Mouse (Mus musculus) limb, embryonic 14.5 days (tissue): ENCODE data around the gene Wfdc6a. TPM values are rescaled to one million over a fixed set of nuclear protein-coding genes. Genes with fewer than 3 reads are reported as not detected.
A peak's percentile ranks its signal among the peaks of the same experiment; 100 is the strongest.

Experiments used
- ATAC-seq: fragments of 200-750 bp; cut with Nextera tagmentation; 2 replicates; pipeline ENCODE4 v1.8.0; 2017; ENCODE audit warnings: low read depth, moderate number of reproducible peaks, moderate TSS enrichment; ENCODE audit not compliant: low FRiP score
- DNase-seq: peaks from one replicate; pipeline ENCODE4 v3.0.0-alpha.2; 2015; ENCODE audit warnings: low spot score
- H3K27ac ChIP-seq: fragments of 300-500 bp; sonication (generic); replicated peaks from 2 replicates; pipeline ENCODE4 v1.5.1; 2014; ENCODE audit warnings: low read depth, mild to moderate bottlenecking, low read length, moderate library complexity, mixed read lengths
- H3K27me3 ChIP-seq: fragments of 300-500 bp; sonication (generic); 2 replicates; pipeline ENCODE4 v1.6.1; 2014; ENCODE audit warnings: low read length, mixed read lengths; ENCODE audit not compliant: control insufficient read depth, insufficient read depth
- H3K36me3 ChIP-seq: fragments of 300-500 bp; sonication (generic); 2 replicates; pipeline ENCODE4 v1.6.1; 2014; ENCODE audit warnings: mild to moderate bottlenecking, low read length, moderate library complexity, mixed read lengths; ENCODE audit not compliant: control insufficient read depth, insufficient read depth
- H3K4me1 ChIP-seq: fragments of 300-500 bp; sonication (generic); 2 replicates; pipeline ENCODE4 v1.6.1; 2014; ENCODE audit warnings: antibody characterized with exemption, low read length, mixed read lengths; ENCODE audit not compliant: control insufficient read depth, insufficient read depth
- H3K4me2 ChIP-seq: fragments of 300-500 bp; sonication (generic); replicated peaks from 2 replicates; pipeline ENCODE4 v1.6.1; 2014; ENCODE audit warnings: low read depth, mild to moderate bottlenecking, low read length, moderate library complexity; ENCODE audit not compliant: severe bottlenecking
- H3K4me3 ChIP-seq: fragments of 300-500 bp; sonication (generic); replicated peaks from 2 replicates; pipeline ENCODE4 v1.5.1; 2014; ENCODE audit warnings: low read length
- H3K9ac ChIP-seq: fragments of 300-500 bp; sonication (generic); 2 replicates; pipeline ENCODE4 v1.6.1; 2014; ENCODE audit warnings: mild to moderate bottlenecking, low read depth, low read length, moderate library complexity; ENCODE audit not compliant: severe bottlenecking
- H3K9me3 ChIP-seq: fragments of 300-500 bp; sonication (generic); 2 replicates; pipeline ENCODE4 v1.6.1; 2016; ENCODE audit warnings: low read length; ENCODE audit not compliant: control insufficient read depth
- POLR2A ChIP-seq: fragments of 200-500 bp; IDR thresholded peaks from 2 replicates; pipeline ENCODE4 v1.8.0; 2012; ENCODE audit warnings: inconsistent platforms, mild to moderate bottlenecking, moderate library complexity, borderline replicate concordance; ENCODE audit not compliant: insufficient read depth, insufficient read length; ENCODE audit errors: extremely low read depth
- WGBS: fragments of 180-500 bp; shearing (Covaris S2); extraction: QIAGEN DNeasy Blood & Tissue Kit; methylation state at CpG from one replicate; pipeline ENCODE4 v1.1.7; 2014; 5-methylcytosine and 5-hydroxymethylcytosine counted together
- polyA plus RNA-seq, 2 experiments: library from polyadenylated mRNA; depleted of rRNA in 1 of 2; stranded (reverse) in 1 of 2; unstranded in 1 of 2; fragments of >200 nt; fragmentation: Nextera tagmentation in 1 of 2; extraction: Ambion mirVana in 1 of 2; gene quantifications; 2 replicates each; pipeline versions ENCODE4 v1.2.1 to v1.2.3; 2012 to 2014

Wfdc6a gene
- polyA plus RNA-seq, 2 experiments, result 0.25 to 0.55 TPM

GRCm38 (mm10) chr2:164542132-164542531, 43.1 kb downstream of the Wfdc6a start:
- DNase-seq (no peak), ATAC-seq (no peak)
- WGBS, result 71% methylated on average over 5 of the region's 5 CpGs
- Histone ChIP-seq H3K27ac (no peak overlapping the region), H3K27me3 (no peaks in the 10 kb centered on the region), H3K36me3 (no peaks in the 10 kb centered on the region), H3K4me1 (no peaks in the 10 kb centered on the region), H3K4me2 (no peak overlapping the region), H3K9me3 (no peaks in the 10 kb centered on the region), H3K9ac (no peak overlapping the region), H3K4me3 (no peak overlapping the region)
- no peak for TF ChIP-seq POLR2A

GRCm38 (mm10) chr2:164540652-164541427, 44.4 kb downstream of the Wfdc6a start:
- no peak for TF ChIP-seq POLR2A
- Histone ChIP-seq H3K4me1 (no peaks in the 10 kb centered on the region), H3K9ac (no peak overlapping the region), H3K4me2 (no peak overlapping the region), H3K27me3 (no peaks in the 10 kb centered on the region), H3K4me3 (no peak overlapping the region), H3K9me3 (no peaks in the 10 kb centered on the region), H3K27ac (no peak overlapping the region), H3K36me3 (no peaks in the 10 kb centered on the region)
- WGBS, result 37% methylated on average over 8 of the region's 8 CpGs
- DNase-seq (no peak), ATAC-seq (no peak; the same call in 1 of the 2 replicates)

- Histone ChIP-seq H3K9me3 (no peaks in the 10 kb centered on the region), H3K4me2 (no peak overlapping the region), H3K9ac (no peak overlapping the region), H3K4me1 (no peaks in the 10 kb centered on the region), H3K27ac (no peak overlapping the region), H3K27me3 (no peaks in the 10 kb centered on the region), H3K36me3 (no peaks in the 10 kb centered on the region), H3K4me3 (no peak overlapping the region)
- ATAC-seq (no peak), DNase-seq (no peak)
- WGBS, result 77% methylated on average over 4 of the region's 4 CpGs
- no peak for TF ChIP-seq POLR2A
Observed at GRCm38 (mm10) chr2:164537003-164537402, 48.2 kb downstream of the Wfdc6a start.

DNA sequence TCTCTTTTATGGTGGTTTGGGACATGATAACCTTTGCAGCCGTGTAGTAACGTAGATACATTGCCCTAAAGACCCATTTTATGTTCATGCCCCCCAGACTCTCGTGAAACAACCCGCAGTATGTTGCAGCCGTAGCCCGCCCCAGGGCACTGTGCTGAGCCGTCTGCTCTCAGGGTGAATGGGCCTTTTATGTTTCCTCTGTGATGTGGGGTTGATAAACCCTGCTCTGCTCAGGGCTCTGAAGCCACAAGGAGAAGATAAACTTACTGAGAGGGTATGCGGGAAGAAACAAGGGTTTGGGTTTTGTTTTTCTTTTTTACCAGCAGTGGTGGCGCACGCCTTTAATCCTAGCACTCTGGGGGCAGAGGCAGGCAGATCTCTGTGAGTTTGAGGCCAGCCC, 50.9 kb downstream of the Wfdc6a start:
- Histone ChIP-seq H3K9me3 (no peaks in the 10 kb centered on the region), H3K4me1 (no peaks in the 10 kb centered on the region), H3K27me3 (no peaks in the 10 kb centered on the region), H3K36me3 (no peaks in the 10 kb centered on the region), H3K4me2 (no peak overlapping the region), H3K4me3 (no peak overlapping the region), H3K27ac (no peak overlapping the region), H3K9ac (no peak overlapping the region)
- ATAC-seq (no peak), DNase-seq (no peak)
- WGBS, result 47% methylated on average over 10 of the region's 10 CpGs
- no peak for TF ChIP-seq POLR2A

DNA sequence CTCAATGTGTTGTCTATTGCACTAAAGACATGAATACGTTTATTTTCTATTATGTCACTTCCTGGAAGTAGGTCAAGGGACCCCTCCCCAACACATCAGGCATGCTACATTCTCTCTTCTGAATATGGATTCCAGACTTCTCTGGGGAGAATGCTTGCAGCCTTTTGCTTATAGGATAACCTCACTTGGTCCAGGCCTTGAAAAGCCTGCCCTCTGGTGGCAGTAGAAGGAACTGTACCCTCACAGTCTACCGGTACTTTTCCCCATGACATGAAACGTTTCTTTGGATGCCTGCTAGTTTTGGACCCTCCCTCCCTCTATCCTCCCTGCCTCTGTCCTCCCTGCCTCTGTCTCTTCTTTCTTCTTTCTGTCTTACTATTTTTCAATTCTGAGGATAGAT, 54.1 kb downstream of the Wfdc6a start:
- no peaks in the 10 kb centered on the region for H3K4me1 ChIP-seq
- TF ChIP-seq POLR2A, result no peak
- peak; percentile 75 for ATAC-seq
- H3K9me3 ChIP-seq, result 0 out of 2 replicates have a peak, but pooled peaks cover 4% of the 10 kb centered on the region
- H3K4me2 ChIP-seq, result no peak overlapping the region
- no peak overlapping the region for H3K9ac ChIP-seq
- peak; percentile 81 for DNase-seq
- no peak overlapping the region for H3K27ac ChIP-seq
- H3K4me3 ChIP-seq, result no peak overlapping the region
- no peaks in the 10 kb centered on the region for H3K36me3 ChIP-seq
- no peaks in the 10 kb centered on the region for H3K27me3 ChIP-seq
- 0% methylated on average over 3 of the region's 3 CpGs for WGBS

Other genes starting within 250 kb of the Wfdc6a start
Only the 30 nearest of the 32 such genes appear.
- gene Slpi, start 196.4 kb downstream of the Wfdc6a start, polyA plus RNA-seq (2012; rRNA removed), result 3.9 and 5.1 TPM in 2 replicates
- gene Slpi, start 196.4 kb downstream of the Wfdc6a start, polyA plus RNA-seq (2014; fragmentation: Nextera tagmentation; extraction: Ambion mirVana), result 1.1 and 2.1 TPM in 2 replicates
- 2.7 and 3.9 TPM in 2 replicates for gene Rbpjl, start 182.3 kb downstream of the Wfdc6a start, polyA plus RNA-seq (2012; rRNA removed)
- gene Rbpjl, start 182.3 kb downstream of the Wfdc6a start, polyA plus RNA-seq (2014; fragmentation: Nextera tagmentation; extraction: Ambion mirVana), result 0.45 and 0.76 TPM in 2 replicates
- 362 and 495 TPM in 2 replicates for gene Matn4, start 180.3 kb downstream of the Wfdc6a start, polyA plus RNA-seq (2012; rRNA removed)
- 30.2 and 39.9 TPM in 2 replicates for gene Matn4, start 180.3 kb downstream of the Wfdc6a start, polyA plus RNA-seq (2014; fragmentation: Nextera tagmentation; extraction: Ambion mirVana)
- gene Sdc4, start 141.6 kb downstream of the Wfdc6a start, polyA plus RNA-seq (2012; rRNA removed), result 27.4 and 29.7 TPM in 2 replicates
- gene Sdc4, start 141.6 kb downstream of the Wfdc6a start, polyA plus RNA-seq (2014; fragmentation: Nextera tagmentation; extraction: Ambion mirVana), result 65.9 and 68.2 TPM in 2 replicates
- 48.4 and 68.8 TPM in 2 replicates for gene Sys1, start 128.5 kb downstream of the Wfdc6a start, polyA plus RNA-seq (2012; rRNA removed)
- gene Sys1, start 128.5 kb downstream of the Wfdc6a start, polyA plus RNA-seq (2014; fragmentation: Nextera tagmentation; extraction: Ambion mirVana), result 73.1 TPM in 2 replicates
- 9.0 and 10.4 TPM in 2 replicates for gene Gm20458, start 124.5 kb downstream of the Wfdc6a start, polyA plus RNA-seq (2012; rRNA removed)
- gene Gm20458, start 124.5 kb downstream of the Wfdc6a start, polyA plus RNA-seq (2014; fragmentation: Nextera tagmentation; extraction: Ambion mirVana), result 12.2 and 14.3 TPM in 2 replicates
- gene Trp53tg5, start 111.7 kb downstream of the Wfdc6a start, polyA plus RNA-seq (2012; rRNA removed), result not detected in 2 replicates
- 0.22 TPM in 1 of 2 replicates, not detected in the other for gene Trp53tg5, start 111.7 kb downstream of the Wfdc6a start, polyA plus RNA-seq (2014; fragmentation: Nextera tagmentation; extraction: Ambion mirVana)
- gene Dbndd2, start 99.3 kb downstream of the Wfdc6a start, polyA plus RNA-seq (2012; rRNA removed), result 7.7 and 8.3 TPM in 2 replicates
- gene Dbndd2, start 99.3 kb downstream of the Wfdc6a start, polyA plus RNA-seq (2014; fragmentation: Nextera tagmentation; extraction: Ambion mirVana), result 2.9 and 4.4 TPM in 2 replicates
- 99.5 and 142 TPM in 2 replicates for gene Pigt, start 87.9 kb downstream of the Wfdc6a start, polyA plus RNA-seq (2012; rRNA removed)
- 72.4 and 81.4 TPM in 2 replicates for gene Pigt, start 87.9 kb downstream of the Wfdc6a start, polyA plus RNA-seq (2014; fragmentation: Nextera tagmentation; extraction: Ambion mirVana)
- gene Wfdc2, start 23.0 kb downstream of the Wfdc6a start, polyA plus RNA-seq (2012; rRNA removed), result 30.4 and 31.0 TPM in 2 replicates
- gene Wfdc2, start 23.0 kb downstream of the Wfdc6a start, polyA plus RNA-seq (2014; fragmentation: Nextera tagmentation; extraction: Ambion mirVana), result 27.3 and 44.0 TPM in 2 replicates
- gene Spint3, start 12.0 kb downstream of the Wfdc6a start, polyA plus RNA-seq (2012; rRNA removed), result not detected in 2 replicates
- not detected in 2 replicates for gene Spint3, start 12.0 kb downstream of the Wfdc6a start, polyA plus RNA-seq (2014; fragmentation: Nextera tagmentation; extraction: Ambion mirVana)
- gene Eppin, start 8.1 kb upstream of the Wfdc6a start, polyA plus RNA-seq (2012; rRNA removed), result not detected in 2 replicates
- gene Eppin, start 8.1 kb upstream of the Wfdc6a start, polyA plus RNA-seq (2014; fragmentation: Nextera tagmentation; extraction: Ambion mirVana), result not detected in 2 replicates
- not detected in 2 replicates for gene Wfdc6b, start 28.1 kb upstream of the Wfdc6a start, polyA plus RNA-seq (2012; rRNA removed)
- not detected in 2 replicates for gene Wfdc6b, start 28.1 kb upstream of the Wfdc6a start, polyA plus RNA-seq (2014; fragmentation: Nextera tagmentation; extraction: Ambion mirVana)
- not detected in 2 replicates for gene Wfdc8, start 28.2 kb upstream of the Wfdc6a start, polyA plus RNA-seq (2012; rRNA removed)
- gene Wfdc8, start 28.2 kb upstream of the Wfdc6a start, polyA plus RNA-seq (2014; fragmentation: Nextera tagmentation; extraction: Ambion mirVana), result not detected in 2 replicates
- not detected in 2 replicates for gene Wfdc16, start 53.3 kb upstream of the Wfdc6a start, polyA plus RNA-seq (2012; rRNA removed)
- not detected in 2 replicates for gene Wfdc16, start 53.3 kb upstream of the Wfdc6a start, polyA plus RNA-seq (2014; fragmentation: Nextera tagmentation; extraction: Ambion mirVana)
- gene Wfdc10, start 70.6 kb upstream of the Wfdc6a start, polyA plus RNA-seq (2012; rRNA removed), result 0.31 and 0.37 TPM in 2 replicates
- gene Wfdc10, start 70.6 kb upstream of the Wfdc6a start, polyA plus RNA-seq (2014; fragmentation: Nextera tagmentation; extraction: Ambion mirVana), result 0.68 TPM in 1 of 2 replicates, not detected in the other
- gene Wfdc9, start 71.1 kb upstream of the Wfdc6a start, polyA plus RNA-seq (2012; rRNA removed), result not detected in 2 replicates
- gene Wfdc9, start 71.1 kb upstream of the Wfdc6a start, polyA plus RNA-seq (2014; fragmentation: Nextera tagmentation; extraction: Ambion mirVana), result not detected in 2 replicates
- not detected in 2 replicates for gene Wfdc11, start 88.6 kb upstream of the Wfdc6a start, polyA plus RNA-seq (2012; rRNA removed)
- gene Wfdc11, start 88.6 kb upstream of the Wfdc6a start, polyA plus RNA-seq (2014; fragmentation: Nextera tagmentation; extraction: Ambion mirVana), result not detected in 2 replicates
- 0.06 and 0.08 TPM in 2 replicates for gene Wfdc13, start 99.7 kb upstream of the Wfdc6a start, polyA plus RNA-seq (2012; rRNA removed)
- 0.18 TPM in 1 of 2 replicates, not detected in the other for gene Wfdc13, start 99.7 kb upstream of the Wfdc6a start, polyA plus RNA-seq (2014; fragmentation: Nextera tagmentation; extraction: Ambion mirVana)
- not detected in 2 replicates for gene Spint4, start 113.1 kb upstream of the Wfdc6a start, polyA plus RNA-seq (2012; rRNA removed)
- not detected in 2 replicates for gene Spint4, start 113.1 kb upstream of the Wfdc6a start, polyA plus RNA-seq (2014; fragmentation: Nextera tagmentation; extraction: Ambion mirVana)
- gene Spint5, start 129.9 kb upstream of the Wfdc6a start, polyA plus RNA-seq (2012; rRNA removed), result not detected in 2 replicates
- not detected in 2 replicates for gene Spint5, start 129.9 kb upstream of the Wfdc6a start, polyA plus RNA-seq (2014; fragmentation: Nextera tagmentation; extraction: Ambion mirVana)
- gene Wfdc3, start 160.5 kb upstream of the Wfdc6a start, polyA plus RNA-seq (2012; rRNA removed), result 0.67 and 0.79 TPM in 2 replicates
- gene Wfdc3, start 160.5 kb upstream of the Wfdc6a start, polyA plus RNA-seq (2014; fragmentation: Nextera tagmentation; extraction: Ambion mirVana), result 0.37 and 0.50 TPM in 2 replicates
- gene Dnttip1, start 160.5 kb upstream of the Wfdc6a start, polyA plus RNA-seq (2012; rRNA removed), result 46.0 and 58.6 TPM in 2 replicates
- gene Dnttip1, start 160.5 kb upstream of the Wfdc6a start, polyA plus RNA-seq (2014; fragmentation: Nextera tagmentation; extraction: Ambion mirVana), result 70.1 and 70.6 TPM in 2 replicates
- 293 and 329 TPM in 2 replicates for gene Ube2c, start 184.5 kb upstream of the Wfdc6a start, polyA plus RNA-seq (2012; rRNA removed)
- gene Ube2c, start 184.5 kb upstream of the Wfdc6a start, polyA plus RNA-seq (2014; fragmentation: Nextera tagmentation; extraction: Ambion mirVana), result 279 and 305 TPM in 2 replicates
- gene Tnnc2, start 194.5 kb upstream of the Wfdc6a start, polyA plus RNA-seq (2012; rRNA removed), result 178 and 322 TPM in 2 replicates
- 273 and 401 TPM in 2 replicates for gene Tnnc2, start 194.5 kb upstream of the Wfdc6a start, polyA plus RNA-seq (2014; fragmentation: Nextera tagmentation; extraction: Ambion mirVana)
- gene Snx21, start 200.4 kb upstream of the Wfdc6a start, polyA plus RNA-seq (2012; rRNA removed), result 26.0 and 35.0 TPM in 2 replicates
- 29.2 and 34.0 TPM in 2 replicates for gene Snx21, start 200.4 kb upstream of the Wfdc6a start, polyA plus RNA-seq (2014; fragmentation: Nextera tagmentation; extraction: Ambion mirVana)
- 31.5 and 41.2 TPM in 2 replicates for gene Acot8, start 219.4 kb upstream of the Wfdc6a start, polyA plus RNA-seq (2012; rRNA removed)
- gene Acot8, start 219.4 kb upstream of the Wfdc6a start, polyA plus RNA-seq (2014; fragmentation: Nextera tagmentation; extraction: Ambion mirVana), result 14.0 and 15.2 TPM in 2 replicates
- gene Zswim3, start 219.7 kb upstream of the Wfdc6a start, polyA plus RNA-seq (2012; rRNA removed), result 4.3 and 4.9 TPM in 2 replicates
- gene Zswim3, start 219.7 kb upstream of the Wfdc6a start, polyA plus RNA-seq (2014; fragmentation: Nextera tagmentation; extraction: Ambion mirVana), result 6.9 and 7.0 TPM in 2 replicates
- gene Zswim1, start 237.2 kb upstream of the Wfdc6a start, polyA plus RNA-seq (2012; rRNA removed), result 9.1 and 11.2 TPM in 2 replicates
- gene Zswim1, start 237.2 kb upstream of the Wfdc6a start, polyA plus RNA-seq (2014; fragmentation: Nextera tagmentation; extraction: Ambion mirVana), result 19.5 and 19.9 TPM in 2 replicates
- 0.09 and 0.13 TPM in 2 replicates for gene Spata25, start 243.1 kb upstream of the Wfdc6a start, polyA plus RNA-seq (2012; rRNA removed)
- not detected in 2 replicates for gene Spata25, start 243.1 kb upstream of the Wfdc6a start, polyA plus RNA-seq (2014; fragmentation: Nextera tagmentation; extraction: Ambion mirVana)